Mouse (Mus musculus) heart, adult 2 months (tissue): Measurements from ENCODE around the gene Rnf157.

Source experiments
- CTCF ChIP-seq: fragments of 200-600 bp; IDR thresholded peaks from 2 replicates; pipeline ENCODE4 v1.8.1; 2022; ENCODE audit warnings: antibody characterized with exemption, mild to moderate bottlenecking, moderate library complexity
- POLR2A ChIP-seq: fragments of 200-500 bp; IDR thresholded peaks from 2 replicates; pipeline ENCODE4 v1.6.1; 2011; ENCODE audit warnings: mild to moderate bottlenecking, low read depth, low read length, control low read depth; ENCODE audit not compliant: insufficient read depth

GRCm38 (mm10) chr11:116342069-116342791 lies 70.6 kb downstream of the Rnf157 start:
- TF ChIP-seq POLR2A, result no peak
- TF ChIP-seq CTCF, result no peak
